Mouse (Mus musculus): ENCODE measurements around the gene Stap1. TPM values are rescaled to one million over a fixed set of nuclear protein-coding genes. Genes with fewer than 3 reads are reported as not detected.

Stap1 gene
- polyA plus RNA-seq, 1 experiment, result 0.97 TPM

GRCm38 (mm10) chr5:86069121-86069520, 2.4 kb upstream of the Stap1 start:
- WGBS, result 81% methylated on average over 6 of the region's 6 CpGs
- peaks cover 4% of the 10 kb centered on the region; the same call in 1 of the 2 replicates for H3K4me1 ChIP-seq (ENCODE audit: control insufficient read depth, insufficient read depth, low read length)
- TF ChIP-seq CTCF (conservative IDR thresholded peaks at IDR 0.05; ENCODE audit: insufficient read depth, insufficient read length, low read depth, low read length) (no peak), POLR2A (IDR thresholded peaks at IDR 0.05; ENCODE audit: low read depth, low read length) (no peak)
- no peaks in the 10 kb centered on the region for H3K27me3 ChIP-seq (replicated peaks; ENCODE audit: control insufficient read depth, insufficient read depth, low read length)
- no peak for DNase-seq
- no peak overlapping the region for H3K27ac ChIP-seq (ENCODE audit: insufficient read depth, low read depth, low read length)
- no peak overlapping the region for H3K4me3 ChIP-seq (ENCODE audit: insufficient read depth, low read depth, low read length)
- H3K36me3 ChIP-seq (ENCODE audit: control insufficient read depth, insufficient read depth, low read length), result no peaks in the 10 kb centered on the region

- Histone ChIP-seq H3K4me1 (ENCODE audit: control insufficient read depth, insufficient read depth, low read length) (no peaks in the 10 kb centered on the region), H3K36me3 (ENCODE audit: control insufficient read depth, insufficient read depth, low read length) (no peaks in the 10 kb centered on the region), H3K4me3 (ENCODE audit: insufficient read depth, low read depth, low read length) (no peak overlapping the region), H3K27me3 (replicated peaks; ENCODE audit: control insufficient read depth, insufficient read depth, low read length) (no peaks in the 10 kb centered on the region), H3K27ac (ENCODE audit: insufficient read depth, low read depth, low read length) (no peak overlapping the region)
- TF ChIP-seq POLR2A (IDR thresholded peaks at IDR 0.05; ENCODE audit: low read depth, low read length) (no peak), CTCF (conservative IDR thresholded peaks at IDR 0.05; ENCODE audit: insufficient read depth, insufficient read length, low read depth, low read length) (no peak)
- no peak for DNase-seq
- WGBS, result 82% methylated on average over 4 of the region's 4 CpGs
Observed at GRCm38 (mm10) chr5:86072756-86073386, 1.3 kb downstream of the Stap1 start.

- Histone ChIP-seq H3K4me3 (ENCODE audit: insufficient read depth, low read depth, low read length) (no peak overlapping the region), H3K27me3 (replicated peaks; ENCODE audit: control insufficient read depth, insufficient read depth, low read length) (no peaks in the 10 kb centered on the region), H3K36me3 (ENCODE audit: control insufficient read depth, insufficient read depth, low read length) (no peaks in the 10 kb centered on the region), H3K4me1 (ENCODE audit: control insufficient read depth, insufficient read depth, low read length) (no peaks in the 10 kb centered on the region), H3K27ac (ENCODE audit: insufficient read depth, low read depth, low read length) (no peak overlapping the region)
- TF ChIP-seq POLR2A (IDR thresholded peaks at IDR 0.05; ENCODE audit: low read depth, low read length), result no peak
- no peak for TF ChIP-seq CTCF (conservative IDR thresholded peaks at IDR 0.05; ENCODE audit: insufficient read depth, insufficient read length, low read depth, low read length)
- WGBS, result 75% methylated on average over 3 of the region's 3 CpGs
- no peak for DNase-seq
Observed at GRCm38 (mm10) chr5:86078720-86079334, 7.3 kb downstream of the Stap1 start.

DNA sequence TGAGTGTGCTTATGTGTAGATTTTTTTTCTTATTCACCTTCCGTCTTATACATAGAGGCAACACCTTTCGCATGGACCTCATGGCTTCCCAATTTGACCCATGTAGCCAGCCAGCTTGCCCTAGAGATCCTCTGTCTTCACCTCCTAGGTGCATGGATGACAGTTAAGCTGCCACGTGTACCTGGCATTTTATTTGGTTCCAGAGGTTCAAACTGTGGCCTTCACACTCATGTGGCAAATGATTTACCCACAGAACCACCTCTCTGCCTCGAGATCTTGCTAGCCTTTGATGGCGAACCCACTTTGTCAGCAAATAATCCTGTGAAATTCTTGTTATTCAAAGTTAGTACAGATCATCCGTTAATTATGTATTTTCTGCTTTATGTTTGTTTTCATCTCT, 12.4 kb downstream of the Stap1 start:
- DNase-seq, result peak; percentile 48
- WGBS, result 60% methylated on average over 6 of the region's 6 CpGs
- Histone ChIP-seq H3K27ac (ENCODE audit: insufficient read depth, low read depth, low read length) (no peak overlapping the region), H3K27me3 (replicated peaks; ENCODE audit: control insufficient read depth, insufficient read depth, low read length) (no peaks in the 10 kb centered on the region), H3K36me3 (ENCODE audit: control insufficient read depth, insufficient read depth, low read length) (no peaks in the 10 kb centered on the region), H3K4me1 (ENCODE audit: control insufficient read depth, insufficient read depth, low read length) (no peaks in the 10 kb centered on the region), H3K4me3 (ENCODE audit: insufficient read depth, low read depth, low read length) (no peak overlapping the region)
- TF ChIP-seq POLR2A (IDR thresholded peaks at IDR 0.05; ENCODE audit: low read depth, low read length), result no peak
- no peak for TF ChIP-seq CTCF (conservative IDR thresholded peaks at IDR 0.05; ENCODE audit: insufficient read depth, insufficient read length, low read depth, low read length)

- Histone ChIP-seq H3K4me3 (ENCODE audit: insufficient read depth, low read depth, low read length) (no peak overlapping the region), H3K4me1 (ENCODE audit: control insufficient read depth, insufficient read depth, low read length) (no peaks in the 10 kb centered on the region), H3K27ac (ENCODE audit: insufficient read depth, low read depth, low read length) (no peak overlapping the region), H3K36me3 (ENCODE audit: control insufficient read depth, insufficient read depth, low read length) (no peaks in the 10 kb centered on the region), H3K27me3 (replicated peaks; ENCODE audit: control insufficient read depth, insufficient read depth, low read length) (no peaks in the 10 kb centered on the region)
- no peak for TF ChIP-seq POLR2A (IDR thresholded peaks at IDR 0.05; ENCODE audit: low read depth, low read length)
- no peak for TF ChIP-seq CTCF (conservative IDR thresholded peaks at IDR 0.05; ENCODE audit: insufficient read depth, insufficient read length, low read depth, low read length)
- no peak for DNase-seq
- 81% methylated on average over 7 of the region's 7 CpGs for WGBS
Observed at GRCm38 (mm10) chr5:86084979-86085378, 13.4 kb downstream of the Stap1 start.

DNA sequence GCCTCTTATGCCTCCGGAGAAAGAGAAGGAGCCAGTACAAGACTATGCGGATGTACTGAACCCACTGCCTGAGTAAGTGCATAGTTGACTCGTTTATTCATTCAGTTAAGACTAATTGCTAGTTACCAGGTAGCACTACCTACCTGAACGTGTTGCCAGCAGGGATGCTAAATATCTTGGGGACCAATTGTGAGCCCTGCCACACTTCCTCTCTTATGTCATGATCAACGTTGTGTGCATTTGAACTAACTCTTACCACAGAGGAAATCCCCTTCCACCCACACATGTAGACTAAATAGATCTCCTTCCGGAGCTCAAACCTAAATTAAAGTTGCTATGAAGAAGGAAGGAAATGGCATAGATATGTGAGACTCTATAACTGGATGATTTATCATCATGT, 15.2 kb downstream of the Stap1 start:
- no peak for DNase-seq
- Histone ChIP-seq H3K4me1 (ENCODE audit: control insufficient read depth, insufficient read depth, low read length) (no peaks in the 10 kb centered on the region), H3K27ac (ENCODE audit: insufficient read depth, low read depth, low read length) (no peak overlapping the region), H3K4me3 (ENCODE audit: insufficient read depth, low read depth, low read length) (no peak overlapping the region), H3K36me3 (ENCODE audit: control insufficient read depth, insufficient read depth, low read length) (no peaks in the 10 kb centered on the region), H3K27me3 (replicated peaks; ENCODE audit: control insufficient read depth, insufficient read depth, low read length) (no peaks in the 10 kb centered on the region)
- WGBS, result 68% methylated on average over 6 of the region's 6 CpGs
- TF ChIP-seq CTCF (conservative IDR thresholded peaks at IDR 0.05; ENCODE audit: insufficient read depth, insufficient read length, low read depth, low read length) (no peak), POLR2A (IDR thresholded peaks at IDR 0.05; ENCODE audit: low read depth, low read length) (no peak)

GRCm38 (mm10) chr5:86094754-86095153, 23.2 kb downstream of the Stap1 start:
- TF ChIP-seq CTCF (conservative IDR thresholded peaks at IDR 0.05; ENCODE audit: insufficient read depth, insufficient read length, low read depth, low read length), result no peak
- no peak for TF ChIP-seq POLR2A (IDR thresholded peaks at IDR 0.05; ENCODE audit: low read depth, low read length)
- Histone ChIP-seq H3K4me1 (ENCODE audit: control insufficient read depth, insufficient read depth, low read length) (no peaks in the 10 kb centered on the region), H3K27me3 (replicated peaks; ENCODE audit: control insufficient read depth, insufficient read depth, low read length) (no peaks in the 10 kb centered on the region), H3K27ac (ENCODE audit: insufficient read depth, low read depth, low read length) (no peak overlapping the region), H3K36me3 (ENCODE audit: control insufficient read depth, insufficient read depth, low read length) (no peaks in the 10 kb centered on the region), H3K4me3 (ENCODE audit: insufficient read depth, low read depth, low read length) (no peak overlapping the region)
- 88% methylated on average over 9 of the region's 9 CpGs for WGBS
- no peak for DNase-seq

Measured in kidney, adult 2 months (tissue).